Mouse (Mus musculus): ENCODE results near the gene Htra1. TPM values are rescaled to one million over a fixed set of nuclear protein-coding genes. Genes with fewer than 3 reads are reported as not detected.

The Htra1 gene
- polyA plus RNA-seq, 1 experiment = 176 TPM

DNA sequence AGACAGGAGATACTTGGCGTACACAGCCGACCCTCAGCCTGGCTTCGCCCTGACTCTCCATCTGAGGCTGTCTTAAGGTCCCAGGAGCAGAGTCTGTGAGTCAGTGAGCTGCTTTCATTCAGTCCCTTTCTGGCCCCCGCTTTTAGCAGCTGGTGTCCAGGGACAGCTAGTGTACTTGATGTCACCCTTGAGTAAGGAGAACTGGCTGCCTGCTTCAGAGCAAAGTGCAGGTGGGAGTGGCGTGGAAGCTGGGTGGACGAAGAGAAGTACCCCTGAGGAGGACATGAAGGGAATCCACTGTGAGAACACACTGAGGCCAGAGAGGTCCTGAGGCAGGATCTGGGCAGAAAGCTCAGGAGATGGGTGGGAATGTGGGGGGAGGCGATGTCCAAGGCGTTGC is 3.0 kb downstream of the Htra1 start:
- TF ChIP-seq POLR2A (IDR thresholded peaks at IDR 0.05; ENCODE audit: insufficient read length, low read depth) = no peak
- TF ChIP-seq MAX (IDR thresholded peaks at IDR 0.05; ENCODE audit: low read depth) = no peak
- no peak for TF ChIP-seq USF1 (IDR thresholded peaks at IDR 0.05; ENCODE audit: low read depth)
- no peak for TF ChIP-seq SRF (IDR thresholded peaks at IDR 0.05; ENCODE audit: control insufficient read depth, insufficient read length, low read depth)
- no peak for TF ChIP-seq TCF3 (IDR thresholded peaks at IDR 0.05; ENCODE audit: insufficient read length, low read depth)
- no peaks in the 10 kb centered on the region for H3K36me3 ChIP-seq (ENCODE audit: control insufficient read depth, insufficient read depth)
- H3K4me3 ChIP-seq = peak overlapping the region; percentile 72
- peaks cover 37% of the 10 kb centered on the region for H3K79me2 ChIP-seq (ENCODE audit: control insufficient read depth, insufficient read depth)
- no peak overlapping the region for H3ac ChIP-seq (ENCODE audit: control insufficient read depth, insufficient read length)
- peaks cover 4% of the 10 kb centered on the region for H3K27me3 ChIP-seq (ENCODE audit: control insufficient read depth, insufficient read depth, insufficient read length)
- peak overlapping the region; percentile 82 for H3K4me2 ChIP-seq (ENCODE audit: low read depth)

GRCm38 (mm10) chr7:130940733-130941132 is 4.8 kb downstream of the Htra1 start:
- peaks cover 51% of the 10 kb centered on the region for H3K79me2 ChIP-seq (ENCODE audit: control insufficient read depth, insufficient read depth)
- no peak overlapping the region for H3K4me2 ChIP-seq (ENCODE audit: low read depth)
- peaks cover 8% of the 10 kb centered on the region for H3K36me3 ChIP-seq (ENCODE audit: control insufficient read depth, insufficient read depth)
- TF ChIP-seq MYOD1 (IDR thresholded peaks at IDR 0.05; ENCODE audit: control insufficient read depth in 1 of 3, insufficient read length in 2 of 3, low read depth in 2 of 3) = no peak
- TF ChIP-seq POLR2A (IDR thresholded peaks at IDR 0.05; ENCODE audit: insufficient read length, low read depth) = no peak
- TF ChIP-seq MYOG (IDR thresholded peaks at IDR 0.05; ENCODE audit: control insufficient read depth in 1 of 3, insufficient read depth in 1 of 3, insufficient read length in 2 of 3, low read depth in 2 of 3) = no peak
- TF ChIP-seq SRF (IDR thresholded peaks at IDR 0.05; ENCODE audit: control insufficient read depth, insufficient read length, low read depth) = no peak
- TF ChIP-seq REST (IDR thresholded peaks at IDR 0.05; ENCODE audit: insufficient read depth, insufficient read length) = no peak
- no peak for TF ChIP-seq USF1 (IDR thresholded peaks at IDR 0.05; ENCODE audit: low read depth)
- no peak for TF ChIP-seq E2F4 (IDR thresholded peaks at IDR 0.05; ENCODE audit: insufficient read depth)
- no peak for TF ChIP-seq TCF12 (IDR thresholded peaks at IDR 0.05; ENCODE audit: insufficient read depth, poor library complexity, severe bottlenecking)
- TF ChIP-seq TCF3 (IDR thresholded peaks at IDR 0.05; ENCODE audit: insufficient read length, low read depth) = no peak
- TF ChIP-seq CEBPB (IDR thresholded peaks at IDR 0.05; ENCODE audit: insufficient read depth, poor library complexity, severe bottlenecking) = no peak
- TF ChIP-seq POLR2AphosphoS2 (IDR thresholded peaks at IDR 0.05; ENCODE audit: insufficient read length, low read depth) = no peak
- TF ChIP-seq MAX (IDR thresholded peaks at IDR 0.05; ENCODE audit: low read depth) = no peak
- peaks cover 4% of the 10 kb centered on the region for H3K27me3 ChIP-seq (ENCODE audit: control insufficient read depth, insufficient read depth, insufficient read length)
- H3K4me3 ChIP-seq = no peak overlapping the region
- H3ac ChIP-seq (ENCODE audit: control insufficient read depth, insufficient read length) = no peak overlapping the region

DNA sequence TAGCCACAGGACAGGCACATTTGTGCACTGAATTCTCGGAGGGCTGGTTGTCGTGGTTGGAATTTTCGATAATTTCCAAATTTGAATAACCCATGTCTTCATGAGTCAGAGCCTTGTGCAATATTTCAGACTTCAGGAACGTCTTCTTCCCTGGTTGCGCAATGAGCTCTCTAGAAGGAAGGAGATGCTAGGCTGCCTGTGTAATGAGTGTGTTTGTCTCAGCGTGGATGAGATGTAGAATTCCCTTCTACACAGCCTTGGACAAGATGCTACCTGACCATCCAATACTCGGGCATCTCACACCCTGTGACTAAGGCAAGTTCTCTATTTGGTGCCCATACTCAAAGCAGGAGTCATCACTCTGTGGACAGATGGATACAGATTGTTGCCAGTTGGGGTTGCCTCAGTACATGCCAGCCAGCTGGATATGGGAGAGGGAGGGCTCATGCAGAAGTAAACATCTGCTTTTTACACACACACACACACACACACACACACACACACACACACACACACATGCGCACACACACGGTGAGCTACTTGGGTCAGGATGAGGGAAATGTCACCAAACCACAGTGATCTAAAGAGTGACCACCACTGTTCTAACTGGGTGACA is 7.5 kb downstream of the Htra1 start:
- H3K36me3 ChIP-seq (ENCODE audit: control insufficient read depth, insufficient read depth) = peaks cover 8% of the 10 kb centered on the region
- H3ac ChIP-seq (ENCODE audit: control insufficient read depth, insufficient read length) = no peak overlapping the region
- peak overlapping the region; percentile 37 for H3K4me2 ChIP-seq (ENCODE audit: low read depth)
- no peak overlapping the region for H3K4me3 ChIP-seq
- H3K27me3 ChIP-seq (ENCODE audit: control insufficient read depth, insufficient read depth, insufficient read length) = no peaks in the 10 kb centered on the region
- TF ChIP-seq POLR2A (IDR thresholded peaks at IDR 0.05; ENCODE audit: insufficient read length, low read depth) (peak; percentile 15), CEBPB (IDR thresholded peaks at IDR 0.05; ENCODE audit: insufficient read depth, poor library complexity, severe bottlenecking) (peak; percentile 100), TCF12 (IDR thresholded peaks at IDR 0.05; ENCODE audit: insufficient read depth, poor library complexity, severe bottlenecking) (no peak), MYOD1 (IDR thresholded peaks at IDR 0.05; ENCODE audit: control insufficient read depth in 1 of 3, insufficient read length in 2 of 3, low read depth in 2 of 3) (no peak), POLR2AphosphoS2 (IDR thresholded peaks at IDR 0.05; ENCODE audit: insufficient read length, low read depth) (no peak), TCF3 (IDR thresholded peaks at IDR 0.05; ENCODE audit: insufficient read length, low read depth) (no peak)
- peaks cover 49% of the 10 kb centered on the region for H3K79me2 ChIP-seq (ENCODE audit: control insufficient read depth, insufficient read depth)

- no peak overlapping the region for H3ac ChIP-seq (ENCODE audit: control insufficient read depth, insufficient read length)
- no peak overlapping the region for H3K4me3 ChIP-seq
- H3K36me3 ChIP-seq (ENCODE audit: control insufficient read depth, insufficient read depth) = peaks cover 8% of the 10 kb centered on the region
- H3K79me2 ChIP-seq (ENCODE audit: control insufficient read depth, insufficient read depth) = peaks cover 35% of the 10 kb centered on the region
- H3K27me3 ChIP-seq (ENCODE audit: control insufficient read depth, insufficient read depth, insufficient read length) = no peaks in the 10 kb centered on the region
- no peak overlapping the region for H3K4me2 ChIP-seq (ENCODE audit: low read depth)
- no peak for TF ChIP-seq MAX (IDR thresholded peaks at IDR 0.05; ENCODE audit: low read depth)
- no peak for TF ChIP-seq CEBPB (IDR thresholded peaks at IDR 0.05; ENCODE audit: insufficient read depth, poor library complexity, severe bottlenecking)
- no peak for TF ChIP-seq REST (IDR thresholded peaks at IDR 0.05; ENCODE audit: insufficient read depth, insufficient read length)
- no peak for TF ChIP-seq TCF12 (IDR thresholded peaks at IDR 0.05; ENCODE audit: insufficient read depth, poor library complexity, severe bottlenecking)
- no peak for TF ChIP-seq MYOD1 (IDR thresholded peaks at IDR 0.05; ENCODE audit: control insufficient read depth in 1 of 3, insufficient read length in 2 of 3, low read depth in 2 of 3)
- no peak for TF ChIP-seq USF1 (IDR thresholded peaks at IDR 0.05; ENCODE audit: low read depth)
- TF ChIP-seq SRF (IDR thresholded peaks at IDR 0.05; ENCODE audit: control insufficient read depth, insufficient read length, low read depth) = no peak
- no peak for TF ChIP-seq TCF3 (IDR thresholded peaks at IDR 0.05; ENCODE audit: insufficient read length, low read depth)
These were observed 9.0 kb downstream of the Htra1 start for GRCm38 (mm10) chr7:130944766-130945475.

GRCm38 (mm10) chr7:130945730-130946129 is 9.8 kb downstream of the Htra1 start:
- Histone ChIP-seq H3K27me3 (ENCODE audit: control insufficient read depth, insufficient read depth, insufficient read length) (no peaks in the 10 kb centered on the region), H3ac (ENCODE audit: control insufficient read depth, insufficient read length) (no peak overlapping the region), H3K4me3 (no peak overlapping the region), H3K36me3 (ENCODE audit: control insufficient read depth, insufficient read depth) (peaks cover 8% of the 10 kb centered on the region), H3K79me2 (ENCODE audit: control insufficient read depth, insufficient read depth) (peaks cover 33% of the 10 kb centered on the region), H3K4me2 (ENCODE audit: low read depth) (peak overlapping the region; percentile 26)
- TF ChIP-seq REST (IDR thresholded peaks at IDR 0.05; ENCODE audit: insufficient read depth, insufficient read length) (no peak), CEBPB (IDR thresholded peaks at IDR 0.05; ENCODE audit: insufficient read depth, poor library complexity, severe bottlenecking) (no peak), POLR2A (IDR thresholded peaks at IDR 0.05; ENCODE audit: insufficient read length, low read depth) (no peak), MYOG (IDR thresholded peaks at IDR 0.05; ENCODE audit: control insufficient read depth in 1 of 3, insufficient read depth in 1 of 3, insufficient read length in 2 of 3, low read depth in 2 of 3) (no peak), MYOD1 (IDR thresholded peaks at IDR 0.05; ENCODE audit: control insufficient read depth in 1 of 3, insufficient read length in 2 of 3, low read depth in 2 of 3) (no peak), TCF3 (IDR thresholded peaks at IDR 0.05; ENCODE audit: insufficient read length, low read depth) (no peak), MAX (IDR thresholded peaks at IDR 0.05; ENCODE audit: low read depth) (no peak), SRF (IDR thresholded peaks at IDR 0.05; ENCODE audit: control insufficient read depth, insufficient read length, low read depth) (no peak), POLR2AphosphoS2 (IDR thresholded peaks at IDR 0.05; ENCODE audit: insufficient read length, low read depth) (no peak), E2F4 (IDR thresholded peaks at IDR 0.05; ENCODE audit: insufficient read depth) (no peak), TCF12 (IDR thresholded peaks at IDR 0.05; ENCODE audit: insufficient read depth, poor library complexity, severe bottlenecking) (no peak), USF1 (IDR thresholded peaks at IDR 0.05; ENCODE audit: low read depth) (no peak)

Measured in myocyte (in vitro differentiated cells).